Mouse (Mus musculus): ENCODE results near the gene Ncbp3.

The Ncbp3 gene

GRCm38 (mm10) chr11:73049335-73049734 is 1.8 kb downstream of the Ncbp3 start:
- CTCF ChIA-PET, result interaction anchor here in 3 of 4 experiments (1.0 to 2.2 kb wide), 12 partner anchors 8 to 150 kb away, joined by 3 to 13 read pairs (median 6); partner anchors contain the start of genes Camkk1 (in 1 of the 3) and Shpk (in 1 of the 3)
- POLR2A ChIA-PET, result interaction anchor here in 3 of 4 experiments (0.8 to 2.5 kb wide), 6 partner anchors 12 to 150 kb away, joined by 3 to 16 read pairs (median 6); partner anchors contain the start of genes Camkk1 (in 1 of the 3), Ctns (in 1 of the 3), P2rx1 (in 1 of the 3) and Shpk (in 1 of the 3)

DNA sequence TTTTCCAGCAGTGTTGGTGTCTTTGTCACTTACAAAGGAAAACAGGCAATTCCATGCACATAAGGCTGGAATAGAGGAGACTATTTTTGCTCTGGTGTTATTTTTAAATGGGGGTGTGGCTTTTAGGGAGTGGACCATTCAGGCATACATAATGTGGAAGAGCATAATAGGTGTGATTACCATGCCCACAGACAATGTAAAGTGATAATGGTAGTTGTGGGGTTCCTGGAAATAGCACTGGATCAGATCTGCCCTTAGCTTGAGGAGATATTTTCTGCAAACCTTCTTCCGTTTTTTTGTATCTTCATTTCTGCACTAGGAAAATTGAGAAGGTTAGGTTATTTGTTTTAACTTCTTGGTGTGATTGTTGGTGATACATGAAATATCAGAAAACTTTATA is 5.2 kb downstream of the Ncbp3 start:
- POLR2A ChIA-PET, result interaction anchor here in 2 of 4 experiments (0.7 to 1.8 kb wide), 3 partner anchors 9 to 37 kb away, joined by 4 to 6 read pairs (median 5); no protein-coding TSS in a partner anchor

DNA sequence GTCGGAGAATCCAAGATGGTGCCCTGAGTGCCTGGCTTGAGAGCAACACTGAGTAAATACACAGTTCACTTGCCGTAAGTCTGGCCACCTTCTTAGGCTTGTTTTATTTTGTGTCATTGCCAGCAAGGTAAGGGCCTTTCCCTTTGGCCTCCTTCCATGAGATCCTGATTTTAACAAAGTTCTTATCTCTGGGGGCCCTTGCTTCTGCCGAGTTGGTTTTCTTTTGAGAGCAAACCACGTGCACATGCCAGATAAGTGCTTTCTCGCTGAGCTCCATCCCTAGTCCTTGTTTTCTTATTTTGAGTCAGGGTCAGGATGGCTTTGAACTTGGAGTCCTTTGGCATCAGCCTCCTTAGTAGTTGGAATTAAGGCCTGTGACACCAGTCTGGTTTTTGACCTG is 10.1 kb downstream of the Ncbp3 start:
- POLR2A ChIA-PET, result no interaction called here
- CTCF ChIA-PET, result interaction anchor here in 1 of 4 experiments (1.2 to 1.4 kb wide), 2 partner anchors 9 to 50 kb away, joined by 5 read pairs; no protein-coding TSS in a partner anchor

More for the DNA sequence above, 5.2 kb downstream of the Ncbp3 start:
- CTCF ChIA-PET, result interaction anchor here (0.6 to 0.7 kb wide), 4 partner anchors 57 to 1519 kb away, joined by 4 to 7 read pairs (median 4); no protein-coding TSS in a partner anchor

DNA sequence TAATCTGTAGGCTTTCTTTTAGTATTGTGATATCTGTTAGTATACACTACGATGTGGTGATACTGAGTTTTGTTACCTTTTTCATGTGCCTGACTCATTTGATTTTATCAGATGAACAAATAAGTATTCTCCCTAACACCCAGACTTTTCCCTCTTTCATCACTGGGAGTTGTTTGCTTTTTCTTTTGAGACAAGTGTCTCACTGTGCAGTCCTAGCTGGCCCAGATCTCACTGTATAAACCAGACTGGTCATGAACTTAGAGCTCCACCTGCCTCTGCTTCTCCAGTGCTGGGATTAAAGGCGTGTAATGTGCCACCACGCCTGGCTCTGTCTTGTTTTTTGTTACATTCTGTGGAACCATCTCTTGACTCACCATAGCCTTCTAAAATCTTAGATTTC is 12.0 kb downstream of the Ncbp3 start:
- CTCF ChIA-PET, result no interaction called here
- POLR2A ChIA-PET, result no interaction called here

DNA sequence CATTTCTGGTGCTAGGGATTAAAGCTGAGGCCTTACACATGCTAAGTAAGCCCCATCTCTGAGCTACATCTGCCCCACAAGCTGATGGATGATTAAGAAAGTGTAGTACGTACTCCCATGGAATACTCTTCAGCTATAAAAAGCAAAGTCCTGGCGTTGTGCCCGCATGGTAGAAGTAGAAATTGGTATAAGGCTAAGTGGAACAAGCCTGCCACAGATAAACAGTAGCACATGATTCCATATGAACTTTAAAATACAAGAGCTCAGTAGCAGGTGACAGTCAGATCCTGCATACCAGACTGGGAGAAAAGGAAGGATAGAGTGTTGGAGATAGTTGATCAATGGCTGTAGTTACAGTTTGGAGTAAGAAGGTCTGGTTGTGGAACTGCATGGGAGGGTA is 13.8 kb downstream of the Ncbp3 start:
- CTCF ChIA-PET, result interaction anchor here in 3 of 4 experiments (0.5 to 1.9 kb wide), 3 partner anchors 13 to 247 kb away, joined by 4 to 5 read pairs (median 5); partner anchors contain the start of gene Ncbp3 (in 1 of the 3)
- POLR2A ChIA-PET, result interaction anchor here in 3 of 4 experiments (0.7 to 1.7 kb wide), 9 partner anchors 8 to 138 kb away, joined by 3 to 7 read pairs (median 3); partner anchors contain the start of genes Ctns (in 1 of the 3), Ncbp3 (in 1 of the 3) and Shpk (in 1 of the 3)

- ChIA-PET POLR2A (interaction anchor here in 2 of 4 experiments (0.9 to 1.3 kb wide), 4 partner anchors 9 to 127 kb away, joined by 3 to 5 read pairs (median 3); partner anchors contain the start of genes Ctns (in 1 of the 2), Itgae (in 1 of the 2) and Shpk (in 1 of the 2)), CTCF (interaction anchor here (0.5 to 1.9 kb wide), 12 partner anchors 9 to 1300 kb away, joined by 3 to 6 read pairs (median 4); partner anchors contain the start of genes Ctns (in 1 of the 4) and Shpk (in 1 of the 4))
Observed at GRCm38 (mm10) chr11:73071839-73072238, 24.3 kb downstream of the Ncbp3 start.

DNA sequence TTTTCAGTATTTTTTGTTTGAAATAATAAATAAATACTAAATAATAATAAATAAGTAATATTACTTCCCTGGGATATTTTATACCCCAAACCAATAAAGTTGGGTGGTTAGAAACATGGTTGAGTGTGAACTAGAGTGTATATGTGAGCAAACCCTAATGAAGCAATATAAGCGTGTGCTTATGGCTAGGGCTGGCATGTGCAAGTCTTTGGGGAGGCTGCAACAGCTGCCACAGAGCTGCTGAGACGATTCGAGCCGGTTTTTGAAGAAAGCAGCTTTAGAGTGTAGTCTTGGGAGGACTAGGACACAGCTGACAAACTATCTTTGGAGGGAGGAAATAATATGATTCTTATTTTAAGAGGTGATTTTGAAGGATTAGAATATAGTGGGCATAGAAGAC is 28.7 kb downstream of the Ncbp3 start:
- ChIA-PET POLR2A (interaction anchor here in 2 of 4 experiments (0.9 to 1.3 kb wide), 3 partner anchors 9 to 15 kb away, joined by 3 read pairs; no protein-coding TSS in a partner anchor), CTCF (no interaction called here)

DNA sequence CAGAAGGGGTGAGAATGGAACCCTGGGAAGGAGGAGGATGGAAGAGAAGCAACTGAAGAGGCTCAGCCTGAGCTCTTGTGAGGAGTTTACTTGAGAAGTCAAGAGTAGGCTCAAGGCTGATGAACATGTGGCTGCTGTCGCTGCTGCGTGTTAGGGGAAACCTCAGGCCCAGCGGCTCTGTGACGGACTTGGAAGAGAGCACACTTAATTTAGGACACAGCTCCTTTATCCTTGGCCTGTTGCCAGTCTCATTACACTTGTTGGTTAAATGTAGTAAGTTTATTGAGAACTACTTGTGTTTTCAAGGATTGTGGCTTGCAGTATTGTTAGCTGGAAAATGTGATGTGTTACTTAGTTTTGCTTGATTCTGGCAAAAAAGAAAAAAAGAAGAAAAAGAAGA is 29.1 kb downstream of the Ncbp3 start:
- CTCF ChIA-PET, result no interaction called here

DNA sequence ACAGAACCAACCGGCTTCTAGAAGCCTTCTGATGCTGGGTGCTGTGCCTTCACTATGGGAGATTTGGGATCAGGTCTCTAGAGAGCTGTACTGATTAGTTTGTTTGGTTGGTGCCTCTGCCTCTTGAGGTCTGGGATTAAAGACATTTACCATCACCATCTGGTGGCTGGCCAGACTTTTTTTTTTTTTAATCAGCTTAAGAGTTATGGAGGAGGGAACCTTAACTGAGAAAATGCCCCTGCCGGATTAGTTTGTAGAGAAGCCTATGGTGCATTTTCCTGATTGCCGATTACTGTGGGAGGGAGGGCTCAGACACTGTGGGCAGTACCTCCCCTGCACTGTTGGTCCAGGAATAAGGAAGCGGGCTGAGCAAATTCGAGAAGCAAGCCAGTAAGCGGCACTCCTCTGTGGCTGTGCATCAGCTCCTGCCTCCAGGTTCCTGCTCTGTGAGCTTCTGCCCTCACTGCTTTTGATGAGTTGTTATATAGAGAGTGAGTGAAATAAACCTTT is 29.7 kb downstream of the Ncbp3 start:
- ChIA-PET CTCF (interaction anchor here in 1 of 4 experiments (0.7 kb wide), 1 partner anchor 264 kb away, joined by 3 read pairs; no protein-coding TSS in a partner anchor), POLR2A (interaction anchor here in 3 of 4 experiments (0.9 to 1.3 kb wide), 3 partner anchors 11 to 84 kb away, joined by 3 read pairs; no protein-coding TSS in a partner anchor)

More for the DNA sequence above, 29.1 kb downstream of the Ncbp3 start:
- POLR2A ChIA-PET, result interaction anchor here in 3 of 4 experiments (0.9 to 1.3 kb wide), 3 partner anchors 11 to 84 kb away, joined by 3 read pairs; no protein-coding TSS in a partner anchor

DNA sequence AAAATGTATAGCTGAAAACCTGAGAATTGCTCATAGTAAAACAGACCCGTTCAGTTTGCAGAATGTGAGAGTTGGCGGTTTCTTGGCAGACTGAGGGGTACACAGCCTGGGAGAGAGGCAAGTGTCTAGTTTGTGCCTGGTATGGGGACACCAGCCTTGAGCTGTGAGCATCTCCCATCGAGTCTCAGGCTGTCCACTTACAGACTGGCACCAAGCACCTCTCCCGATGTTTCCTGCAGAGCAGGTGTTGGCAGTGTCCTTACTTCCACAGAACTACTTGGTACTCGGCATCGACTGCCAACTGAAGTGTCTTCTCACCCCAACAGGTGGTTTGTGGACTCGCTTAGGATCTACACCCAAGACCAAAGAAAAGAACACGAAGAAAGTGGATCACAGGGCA is 31.0 kb downstream of the Ncbp3 start:
- CTCF ChIA-PET, result interaction anchor here in 1 of 4 experiments (0.6 kb wide), 1 partner anchor 10 kb away, joined by 4 read pairs; no protein-coding TSS in a partner anchor
- POLR2A ChIA-PET, result interaction anchor here in 3 of 4 experiments (0.5 to 1.4 kb wide), 5 partner anchors 8 to 67 kb away, joined by 3 to 5 read pairs (median 3); partner anchors contain the start of gene Haspin (in 1 of the 3)

DNA sequence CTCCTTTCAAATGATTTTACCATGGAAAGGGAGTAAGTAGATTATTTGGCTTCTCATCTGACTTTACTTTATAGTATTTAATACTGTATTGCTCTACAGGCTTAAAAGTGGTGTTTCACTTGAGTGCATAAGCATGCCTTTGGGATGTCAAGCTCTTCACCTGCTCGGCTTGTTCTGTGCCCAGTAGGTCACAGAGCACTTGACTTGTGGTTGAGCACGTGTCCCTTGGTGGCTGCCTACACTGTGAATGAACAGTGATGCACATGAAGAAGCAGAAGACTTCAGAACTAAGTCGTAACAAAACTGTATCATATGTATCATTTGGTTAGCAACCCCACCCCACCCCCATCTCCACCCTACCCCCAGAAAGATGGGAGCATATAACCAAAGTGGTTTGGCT is 32.7 kb downstream of the Ncbp3 start:
- CTCF ChIA-PET, result interaction anchor here in 1 of 4 experiments (0.8 kb wide), 1 partner anchor 8 kb away, joined by 4 read pairs; no protein-coding TSS in a partner anchor

GRCm38 (mm10) chr11:73084303-73084702 is 36.7 kb downstream of the Ncbp3 start:
- POLR2A ChIA-PET, result interaction anchor here in 1 of 4 experiments (0.7 to 2.2 kb wide), 4 partner anchors 12 to 60 kb away, joined by 3 to 7 read pairs (median 4); no protein-coding TSS in a partner anchor
- CTCF ChIA-PET, result no interaction called here

More for the DNA sequence above, 32.7 kb downstream of the Ncbp3 start:
- POLR2A ChIA-PET, result interaction anchor here in 1 of 4 experiments (1.7 kb wide), 1 partner anchor 8 kb away, joined by 5 read pairs; no protein-coding TSS in a partner anchor

DNA sequence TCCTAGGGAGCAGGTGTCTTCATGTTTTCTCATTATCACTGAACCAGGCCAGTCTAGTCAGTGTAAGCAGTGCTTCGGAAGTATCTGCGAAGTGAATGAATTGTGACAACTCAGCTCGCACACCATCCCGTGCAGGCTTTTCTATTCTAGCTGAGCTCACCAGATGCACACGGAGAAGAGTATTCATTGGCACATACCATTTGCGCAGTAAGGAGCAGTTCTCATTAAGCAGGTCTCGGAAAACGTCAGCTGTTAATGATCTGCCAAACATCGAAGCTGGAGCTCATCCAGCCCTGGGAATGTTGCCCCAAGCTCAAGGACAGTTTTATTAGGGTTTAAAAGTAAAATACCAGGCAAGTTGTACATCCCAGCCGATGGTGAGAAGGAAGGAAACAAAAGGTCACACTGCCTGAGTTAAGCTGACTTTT is 37.2 kb downstream of the Ncbp3 start:
- CTCF ChIA-PET, result no interaction called here

GRCm38 (mm10) chr11:73085391-73085790 is 37.8 kb downstream of the Ncbp3 start:
- POLR2A ChIA-PET, result interaction anchor here in 2 of 4 experiments (0.9 to 2.2 kb wide), 6 partner anchors 10 to 53 kb away, joined by 3 to 7 read pairs (median 3); partner anchors contain the start of gene Ncbp3 (in 1 of the 2)
- CTCF ChIA-PET, result no interaction called here

More for the DNA sequence above, 37.2 kb downstream of the Ncbp3 start:
- POLR2A ChIA-PET, result interaction anchor here in 2 of 4 experiments (0.7 to 2.2 kb wide), 6 partner anchors 11 to 60 kb away, joined by 3 to 7 read pairs (median 3); partner anchors contain the start of gene Ncbp3 (in 1 of the 2)

- CTCF ChIA-PET, result interaction anchor here in 2 of 4 experiments (0.6 to 1.3 kb wide), 4 partner anchors 9 to 58 kb away, joined by 3 to 5 read pairs (median 4); no protein-coding TSS in a partner anchor
- POLR2A ChIA-PET, result interaction anchor here in 2 of 4 experiments (0.7 to 0.9 kb wide), 2 partner anchors 11 to 31 kb away, joined by 3 read pairs; no protein-coding TSS in a partner anchor
Observed at GRCm38 (mm10) chr11:73087700-73088480, 40.3 kb downstream of the Ncbp3 start.

DNA sequence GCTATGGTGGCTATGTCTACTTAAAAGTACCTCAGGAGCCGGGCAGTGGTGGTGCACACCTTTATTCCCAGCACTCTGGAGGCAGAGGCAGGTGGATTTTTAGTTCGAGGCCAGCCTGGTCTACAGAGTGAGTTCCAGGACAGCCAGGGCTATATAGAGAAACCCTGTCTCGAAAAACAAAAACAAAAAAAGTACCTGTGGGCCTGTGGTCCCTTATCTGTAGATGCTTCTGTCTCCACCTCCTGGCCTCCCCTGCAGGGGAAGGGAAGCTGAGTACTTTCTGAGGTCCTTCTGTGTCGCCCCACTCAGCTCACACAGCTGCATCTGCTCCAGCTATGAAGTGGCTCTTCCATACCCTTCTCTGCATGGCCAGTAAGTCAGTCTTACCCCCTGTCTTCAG is 42.7 kb downstream of the Ncbp3 start, which contains the start of gene Itgae:
TSS of gene Itgae (plus strand) at position 301 of the 400 bp plus-strand sequence.
- CTCF ChIA-PET, result interaction anchor here in 1 of 4 experiments (0.6 to 1.3 kb wide), 3 partner anchors 14 to 450 kb away, joined by 3 to 6 read pairs (median 3); no protein-coding TSS in a partner anchor

DNA sequence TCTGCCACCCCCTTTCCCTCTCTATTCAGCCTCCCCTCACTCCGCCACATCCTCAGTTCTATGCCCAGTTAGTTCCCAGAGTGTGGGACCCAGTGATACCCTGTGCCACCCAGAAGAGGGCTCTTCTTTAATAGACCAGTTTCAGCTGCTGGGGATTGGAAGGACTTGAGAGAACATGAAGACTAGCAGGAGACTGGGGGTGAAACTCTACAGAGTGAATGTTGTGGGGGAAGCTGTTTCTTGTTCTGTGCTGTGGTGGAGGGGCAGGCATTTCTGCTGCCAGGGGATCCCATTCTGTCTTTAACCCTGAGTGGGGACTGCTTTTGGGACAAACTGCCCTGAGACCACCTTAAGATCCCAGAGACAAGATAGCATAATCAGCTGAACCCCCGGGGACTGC is 43.2 kb downstream of the Ncbp3 start:
- CTCF ChIA-PET, result no interaction called here
- POLR2A ChIA-PET, result interaction anchor here in 1 of 4 experiments (1.4 kb wide), 1 partner anchor 19 kb away, joined by 3 read pairs; no protein-coding TSS in a partner anchor

More for the DNA sequence above, 42.7 kb downstream of the Ncbp3 start, which contains the start of gene Itgae:
- POLR2A ChIA-PET, result interaction anchor here in 1 of 4 experiments (1.4 kb wide), 1 partner anchor 19 kb away, joined by 3 read pairs; no protein-coding TSS in a partner anchor

- POLR2A ChIA-PET, result interaction anchor here in 1 of 4 experiments (0.9 kb wide), 1 partner anchor 15 kb away, joined by 3 read pairs; no protein-coding TSS in a partner anchor
- CTCF ChIA-PET, result no interaction called here
Observed at GRCm38 (mm10) chr11:73092057-73092456, 44.5 kb downstream of the Ncbp3 start.
